Mouse (Mus musculus) midbrain, embryonic 12.5 days (tissue): ENCODE measurements around the gene Fam177a. TPM values are rescaled to one million over a fixed set of nuclear protein-coding genes. Genes with fewer than 3 reads are reported as not detected.
"Not testable (repeated sequence)": the region's sequence is repeated elsewhere in the genome, so short reads cannot be mapped to it uniquely, and the experiment has no call there.

Source experiments
- ATAC-seq: fragments of 200-750 bp; cut with Nextera tagmentation; 2 replicates; pipeline ENCODE4 v1.8.0; 2017; ENCODE audit warnings: low read depth, moderate TSS enrichment, moderate library complexity; ENCODE audit not compliant: low FRiP score
- H3K27ac ChIP-seq: fragments of 300-500 bp; sonication (generic); replicated peaks from 2 replicates; pipeline ENCODE4 v1.5.1; 2016; ENCODE audit warnings: mild to moderate bottlenecking
- H3K27me3 ChIP-seq: fragments of 300-500 bp; sonication (generic); 2 replicates; pipeline ENCODE4 v1.6.1; 2016; ENCODE audit warnings: mild to moderate bottlenecking
- H3K36me3 ChIP-seq: fragments of 300-500 bp; sonication (generic); 2 replicates; pipeline ENCODE4 v1.6.1; 2016
- H3K4me1 ChIP-seq: fragments of 300-500 bp; sonication (generic); 2 replicates; pipeline ENCODE4 v1.6.1; 2016
- H3K4me2 ChIP-seq: fragments of 300-500 bp; sonication (generic); replicated peaks from 2 replicates; pipeline ENCODE4 v1.6.1; 2016; ENCODE audit warnings: mild to moderate bottlenecking, moderate library complexity
- H3K4me3 ChIP-seq: fragments of 300-500 bp; sonication (generic); 2 replicates; pipeline ENCODE4 v1.5.1; 2016; ENCODE audit warnings: mild to moderate bottlenecking
- H3K9ac ChIP-seq: fragments of 300-500 bp; sonication (generic); replicated peaks from 2 replicates; pipeline ENCODE4 v1.6.1; 2016; ENCODE audit warnings: mild to moderate bottlenecking, moderate library complexity
- H3K9me3 ChIP-seq: fragments of 300-500 bp; sonication (generic); 2 replicates; pipeline ENCODE4 v1.6.1; 2016; ENCODE audit warnings: mild to moderate bottlenecking
- WGBS: fragments of 180-500 bp; shearing (Covaris S2); methylation state at CpG from one replicate; pipeline ENCODE4 v1.1.7; 2016; 5-methylcytosine and 5-hydroxymethylcytosine counted together
- polyA plus RNA-seq: library from polyadenylated mRNA; unstranded; fragments of >200 nt; fragmentation: Nextera tagmentation; extraction: Ambion mirVana; gene quantifications from 2 replicates; pipeline ENCODE4 v1.2.1, GENCODE M21; 2016

The Fam177a gene
- polyA plus RNA-seq, 1 experiment from 2014 or later, result 18.9 TPM

DNA sequence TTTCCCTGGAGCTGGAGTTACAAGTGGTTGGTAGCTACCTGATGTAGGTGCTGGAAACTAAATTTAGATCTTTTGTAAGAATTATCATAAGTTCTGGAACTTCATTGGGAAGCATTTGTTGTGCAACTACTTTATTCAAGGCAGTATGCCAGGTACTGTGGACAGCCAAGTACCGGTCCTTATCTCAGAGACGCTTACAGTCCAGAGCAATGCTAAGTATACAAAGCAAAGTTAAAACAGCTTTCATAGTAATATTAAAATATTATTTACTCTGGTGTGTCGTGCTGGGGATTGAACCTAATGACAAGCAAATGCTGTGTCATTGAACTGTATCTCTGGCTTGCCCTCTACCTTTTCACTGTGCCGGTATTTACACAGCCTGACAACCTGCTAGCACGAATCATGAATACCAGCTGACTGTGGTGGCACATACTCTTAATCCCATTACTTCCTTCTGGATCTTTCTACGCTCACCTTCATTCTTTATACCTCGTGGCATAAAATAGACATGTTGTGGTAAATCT, 42.8 kb downstream of the Fam177a start:
- not testable (repeated sequence) for ATAC-seq, H3K9me3 ChIP-seq

DNA sequence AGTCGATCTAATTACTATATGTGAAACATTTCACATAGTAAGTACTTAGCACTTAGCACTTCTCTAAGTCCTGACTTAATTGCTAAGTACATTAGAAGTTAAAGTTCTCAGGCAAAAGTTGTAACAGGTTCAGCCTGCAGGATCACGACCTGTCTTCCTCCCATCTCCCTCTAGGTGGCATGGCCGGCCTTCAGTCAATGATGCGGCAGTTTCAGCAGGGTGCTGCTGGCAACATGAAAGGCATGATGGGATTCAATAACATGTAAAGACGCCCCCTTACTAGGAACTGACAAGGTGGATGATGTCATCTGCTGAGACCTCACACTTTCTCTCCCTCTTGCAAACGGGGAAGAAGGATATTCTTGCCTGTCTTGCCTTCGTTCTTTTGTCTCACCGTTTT, 63.4 kb downstream of the Fam177a start:
- not testable (repeated sequence) for H3K4me3 ChIP-seq, H3K4me1 ChIP-seq, H3K4me2 ChIP-seq, H3K9ac ChIP-seq, ATAC-seq, H3K9me3 ChIP-seq, H3K36me3 ChIP-seq, H3K27me3 ChIP-seq, H3K27ac ChIP-seq
- no CpG with 5 or more reads among the region's 8 CpGs for WGBS

More for the DNA sequence above, 42.8 kb downstream of the Fam177a start:
- not testable (repeated sequence) for H3K27me3 ChIP-seq, H3K36me3 ChIP-seq, H3K9ac ChIP-seq, H3K4me2 ChIP-seq, H3K4me3 ChIP-seq, H3K4me1 ChIP-seq, H3K27ac ChIP-seq
- WGBS, result no CpG with 5 or more reads among the region's 7 CpGs

DNA sequence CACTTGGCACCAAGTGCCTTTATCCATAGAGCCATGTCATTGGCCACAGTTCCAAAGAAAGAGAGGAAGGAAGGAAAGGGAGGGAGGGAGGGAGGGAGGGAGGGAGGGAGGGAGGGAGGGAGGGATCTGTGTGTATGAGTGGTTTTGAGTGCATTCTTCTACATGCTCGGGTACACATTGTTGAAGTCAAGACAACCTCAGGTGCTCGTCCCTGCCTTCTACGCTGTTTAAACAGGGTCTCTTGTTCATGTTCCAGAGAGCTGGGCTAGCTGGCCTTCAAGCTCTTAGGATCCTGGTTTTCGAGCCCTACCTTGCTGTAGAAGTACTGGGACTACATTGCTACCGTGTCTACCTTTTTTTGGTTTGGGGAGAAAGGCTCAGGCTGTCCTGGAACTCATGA, 64.9 kb downstream of the Fam177a start:
- H3K27ac ChIP-seq, H3K27me3 ChIP-seq, H3K36me3 ChIP-seq, H3K9me3 ChIP-seq, H3K4me3 ChIP-seq, H3K9ac ChIP-seq, ATAC-seq, H3K4me2 ChIP-seq, H3K4me1 ChIP-seq: not testable (repeated sequence)
- WGBS, result no CpG with 5 or more reads among the region's 5 CpGs

Other genes with a start within 250 kb of the Fam177a start
- 1.0 TPM in 1 of 2 replicates, not detected in the other for gene Gm20403, start 137.9 kb upstream of the Fam177a start, polyA plus RNA-seq
- gene Baz1a, start 110.1 kb upstream of the Fam177a start, polyA plus RNA-seq, result 35.4 and 40.3 TPM in 2 replicates
- gene 2700097O09Rik, start 44.4 kb upstream of the Fam177a start, polyA plus RNA-seq, result 36.3 and 38.7 TPM in 2 replicates
- 152 and 155 TPM in 2 replicates for gene Srp54a, start 44.2 kb upstream of the Fam177a start, polyA plus RNA-seq
- 54.6 and 61.7 TPM in 2 replicates for gene Srp54b, start 30.6 kb downstream of the Fam177a start, polyA plus RNA-seq
- 1.4 TPM in 1 of 2 replicates, not detected in the other for gene 1700047I17Rik2, start 75.1 kb downstream of the Fam177a start, polyA plus RNA-seq
- 69.2 and 77.7 TPM in 2 replicates for gene Srp54c, start 105.7 kb downstream of the Fam177a start, polyA plus RNA-seq
- 13.6 and 14.1 TPM in 2 replicates for gene 1110008L16Rik, start 175.1 kb downstream of the Fam177a start, polyA plus RNA-seq
- 28.2 and 29.0 TPM in 2 replicates for gene Ppp2r3c, start 178.5 kb downstream of the Fam177a start, polyA plus RNA-seq